Mouse (Mus musculus) stomach, postnatal 0 days (tissue): ENCODE results near the gene Gm2431.
"Not testable (repeated sequence)": the region's sequence is repeated elsewhere in the genome, so short reads cannot be mapped to it uniquely, and the experiment has no call there.

Experiments used
- CTCF ChIP-seq: IDR thresholded peaks from 2 replicates; pipeline ENCODE4 v1.5.1; 2016; ENCODE audit warnings: antibody characterized with exemption, low read depth, mild to moderate bottlenecking, moderate library complexity
- EP300 ChIP-seq: optimal IDR thresholded peaks from 2 replicates; pipeline ENCODE3; 2016; ENCODE audit warnings: antibody characterized with exemption

GRCm38 (mm10) chr7:142274263-142274662 is 16.1 kb upstream of the Gm2431 start, which contains the start of gene Gm4559:
- not testable (repeated sequence) for TF ChIP-seq EP300, CTCF
